Mouse (Mus musculus) hematopoietic stem cell, adult 5-6 weeks (primary cell): Measurements from ENCODE around the gene Ptpra. TPM values are rescaled to one million over a fixed set of nuclear protein-coding genes. Genes with fewer than 3 reads are reported as not detected.
A peak's percentile ranks its signal among the peaks of the same experiment; 100 is the strongest.

ENCODE experiments used
- ATAC-seq, 2 experiments: fragments of 125-278 bp in 1 of 2; replicated peaks in 1 of 2; 2 replicates each; pipeline ENCODE4 v1.8.0; 2016 to 2017; ENCODE audit warnings: inconsistent platforms in 2 of 2, mild to moderate bottlenecking in 2 of 2, moderate number of reproducible peaks in 2 of 2, low read depth in 1 of 2, moderate TSS enrichment in 1 of 2; ENCODE audit not compliant: low FRiP score in 2 of 2, poor library complexity in 2 of 2, severe bottlenecking in 2 of 2, insufficient read depth in 1 of 2, low TSS enrichment in 1 of 2
- total RNA-seq: library from RNA; stranded (forward); fragments of 172-1452, 232-1000 nt; gene quantifications from 2 replicates; pipeline ENCODE4 v1.2.3, GENCODE M21; 2017

Ptpra gene
- total RNA-seq, 1 experiment from 2014 or later = 155 TPM

DNA sequence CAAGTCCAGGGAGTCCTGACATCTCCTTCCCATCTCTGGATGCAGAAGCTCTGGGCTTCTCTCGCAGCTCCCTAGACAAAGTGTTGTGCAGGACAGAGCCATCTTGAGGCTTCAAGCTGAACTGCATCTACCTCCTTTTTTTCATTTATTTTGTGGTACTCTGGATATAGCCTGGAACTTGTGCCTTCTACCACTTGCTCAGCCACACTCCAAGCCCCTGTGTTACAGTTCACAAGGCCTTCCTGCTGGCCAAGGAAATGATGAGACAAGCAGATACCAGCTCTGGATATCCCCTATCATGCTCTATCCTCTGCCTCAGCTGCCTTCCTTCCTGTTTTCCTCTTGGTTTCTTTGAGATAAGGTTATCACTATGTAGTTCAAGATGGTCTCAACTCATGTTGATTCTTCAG, 147.5 kb downstream of the Ptpra start:
- ATAC-seq = peak; percentile 51 to 62; a peak in 2 of 4 replicates

DNA sequence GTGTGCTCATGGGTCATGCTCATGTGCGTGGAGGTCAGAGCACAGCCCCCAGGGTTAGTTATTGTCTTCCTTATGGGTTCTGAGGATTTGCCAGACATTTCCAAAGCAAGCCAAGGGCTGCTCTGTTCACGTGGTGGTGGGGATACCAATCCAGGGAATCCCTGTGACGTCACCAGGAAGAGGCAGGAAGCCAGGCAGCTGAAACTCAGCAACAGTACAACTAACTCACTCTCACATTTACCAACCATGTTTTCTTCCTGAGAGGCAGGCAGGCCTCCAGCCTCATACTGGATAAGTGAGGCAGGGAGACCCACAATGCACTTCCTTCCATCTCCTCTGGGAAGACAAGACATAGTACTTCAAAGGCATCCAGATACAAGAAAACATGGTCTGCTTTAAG, 148.3 kb downstream of the Ptpra start:
- ATAC-seq = no peak

DNA sequence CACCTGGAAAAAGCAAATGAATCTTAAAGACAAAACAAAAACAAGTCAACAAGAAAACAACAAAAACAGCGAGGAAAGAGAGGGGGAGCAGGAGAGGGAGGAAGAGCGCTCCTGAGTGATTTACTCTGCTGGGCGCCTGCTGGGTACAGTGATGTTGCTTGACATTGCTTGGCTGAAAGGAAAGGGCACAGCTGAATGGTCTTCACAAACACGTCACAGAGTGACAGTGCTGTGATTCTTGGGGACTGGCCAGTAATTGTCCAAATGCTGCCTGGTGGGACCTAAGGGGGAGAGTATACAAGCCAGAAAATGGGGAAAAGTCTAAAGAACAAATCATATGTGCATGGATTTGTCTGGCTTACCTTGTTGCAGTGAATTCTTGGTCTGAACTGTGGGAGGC, 152.1 kb downstream of the Ptpra start:
- ATAC-seq = no peak

Other genes with a start within 250 kb of the Ptpra start
- gene Nop56, start 175.8 kb upstream of the Ptpra start, total RNA-seq = 416 and 547 TPM in 2 replicates
- gene Idh3b, start 165.7 kb upstream of the Ptpra start, total RNA-seq = 98.3 and 145 TPM in 2 replicates
- not detected in 2 replicates for gene Ebf4, start 155.1 kb upstream of the Ptpra start, total RNA-seq
- 0.94 and 6.9 TPM in 2 replicates for gene Cpxm1, start 52.7 kb upstream of the Ptpra start, total RNA-seq
- not detected in 2 replicates for gene Gm28372, start 45.0 kb upstream of the Ptpra start, total RNA-seq
- gene 1700020A23Rik, start 45.0 kb upstream of the Ptpra start, total RNA-seq = not detected in 2 replicates
- gene Tmem239, start 43.8 kb upstream of the Ptpra start, total RNA-seq = not detected in 2 replicates
- 127 and 142 TPM in 2 replicates for gene Vps16, start 25.9 kb upstream of the Ptpra start, total RNA-seq
- 11.5 and 12.5 TPM in 2 replicates for gene Pced1a, start 25.6 kb upstream of the Ptpra start, total RNA-seq
- gene Mrps26, start 113.5 kb downstream of the Ptpra start, total RNA-seq = 34.9 and 37.2 TPM in 2 replicates
- not detected in 2 replicates for gene Oxt, start 125.9 kb downstream of the Ptpra start, total RNA-seq
- not detected in 2 replicates for gene Avp, start 132.3 kb downstream of the Ptpra start, total RNA-seq
- gene Fastkd5, start 179.7 kb downstream of the Ptpra start, total RNA-seq = 17.7 and 20.2 TPM in 2 replicates
- gene Ubox5, start 179.8 kb downstream of the Ptpra start, total RNA-seq = 6.3 and 9.4 TPM in 2 replicates
- 0.44 and 0.45 TPM in 2 replicates for gene Lzts3, start 192.5 kb downstream of the Ptpra start, total RNA-seq
- 97.6 and 97.7 TPM in 2 replicates for gene Ddrgk1, start 214.4 kb downstream of the Ptpra start, total RNA-seq
- gene Itpa, start 217.3 kb downstream of the Ptpra start, total RNA-seq = 55.2 and 57.7 TPM in 2 replicates
- not detected in 2 replicates for gene Slc4a11, start 247.2 kb downstream of the Ptpra start, total RNA-seq